Mouse (Mus musculus) layer of hippocampus, adult 8-10 months (tissue): ENCODE measurements around the gene Slc16a11. TPM values are rescaled to one million over a fixed set of nuclear protein-coding genes. Genes with fewer than 3 reads are reported as not detected.
"Not testable (repeated sequence)": the region's sequence is repeated elsewhere in the genome, so short reads cannot be mapped to it uniquely, and the experiment has no call there.

ENCODE experiments used
- DNase-seq, 2 experiments: peaks; one replicate each; pipeline ENCODE4 v3.0.0; 2022; ENCODE audit warnings: low spot score in 2 of 2
- total RNA-seq, 4 experiments: library from RNA; stranded (reverse); gene quantifications; 2 replicates each; pipeline ENCODE4 v1.2.4; 2022

Gene Slc16a11
- total RNA-seq, result 10 to 100 TPM; 35.6 to 44.8 (median 42.1) TPM

GRCm38 (mm10) chr11:70212423-70212822 is at the start of gene Slc16a11:
Gene Slc16a11, plus strand, starts transcription at chr11:70212752.
- DNase-seq, result no peak

GRCm38 (mm10) chr11:70165972-70166921 is 46.3 kb upstream of the Slc16a11 start:
- no peak for DNase-seq

- no peak for DNase-seq
Measured at GRCm38 (mm10) chr11:70168136-70168535, 44.4 kb upstream of the Slc16a11 start.

- not testable (repeated sequence) for DNase-seq
Measured at GRCm38 (mm10) chr11:70169471-70169870, 43.1 kb upstream of the Slc16a11 start.

- DNase-seq, result no peak
Measured at GRCm38 (mm10) chr11:70170291-70170690, 42.3 kb upstream of the Slc16a11 start.

GRCm38 (mm10) chr11:70171181-70171580 is 41.4 kb upstream of the Slc16a11 start:
- DNase-seq, result no peak

GRCm38 (mm10) chr11:70171847-70172246 is 40.7 kb upstream of the Slc16a11 start:
- DNase-seq, result no peak

GRCm38 (mm10) chr11:70172298-70172697 is 40.3 kb upstream of the Slc16a11 start:
- DNase-seq, result no peak

GRCm38 (mm10) chr11:70174491-70174890 is 38.1 kb upstream of the Slc16a11 start:
- DNase-seq, result no peak

- no peak for DNase-seq
Measured at GRCm38 (mm10) chr11:70177647-70178046, 34.9 kb upstream of the Slc16a11 start.

GRCm38 (mm10) chr11:70178311-70178710 is 34.2 kb upstream of the Slc16a11 start:
- DNase-seq, result no peak

GRCm38 (mm10) chr11:70178756-70179155 is 33.8 kb upstream of the Slc16a11 start:
- no peak for DNase-seq

GRCm38 (mm10) chr11:70179401-70179800 is 33.2 kb upstream of the Slc16a11 start:
- DNase-seq, result peak in 1 of 2 experiments; percentile 9

- no peak for DNase-seq
Measured at GRCm38 (mm10) chr11:70180496-70180895, 32.1 kb upstream of the Slc16a11 start.

- DNase-seq, result no peak
Measured at GRCm38 (mm10) chr11:70185120-70185519, 27.4 kb upstream of the Slc16a11 start.

- DNase-seq, result no peak
Measured at GRCm38 (mm10) chr11:70189319-70190134, 23.0 kb upstream of the Slc16a11 start.

- DNase-seq, result no peak
Measured at GRCm38 (mm10) chr11:70191188-70191587, 21.4 kb upstream of the Slc16a11 start.

GRCm38 (mm10) chr11:70192157-70192556 is 20.4 kb upstream of the Slc16a11 start:
- no peak for DNase-seq

- no peak for DNase-seq
Measured at GRCm38 (mm10) chr11:70193354-70194285, 18.9 kb upstream of the Slc16a11 start.

GRCm38 (mm10) chr11:70198332-70198731 is 14.2 kb upstream of the Slc16a11 start:
- DNase-seq, result no peak

- DNase-seq, result no peak
Measured at GRCm38 (mm10) chr11:70199107-70199506, 13.4 kb upstream of the Slc16a11 start.
